Mouse (Mus musculus): ENCODE results near the gene Akap6.

DNA sequence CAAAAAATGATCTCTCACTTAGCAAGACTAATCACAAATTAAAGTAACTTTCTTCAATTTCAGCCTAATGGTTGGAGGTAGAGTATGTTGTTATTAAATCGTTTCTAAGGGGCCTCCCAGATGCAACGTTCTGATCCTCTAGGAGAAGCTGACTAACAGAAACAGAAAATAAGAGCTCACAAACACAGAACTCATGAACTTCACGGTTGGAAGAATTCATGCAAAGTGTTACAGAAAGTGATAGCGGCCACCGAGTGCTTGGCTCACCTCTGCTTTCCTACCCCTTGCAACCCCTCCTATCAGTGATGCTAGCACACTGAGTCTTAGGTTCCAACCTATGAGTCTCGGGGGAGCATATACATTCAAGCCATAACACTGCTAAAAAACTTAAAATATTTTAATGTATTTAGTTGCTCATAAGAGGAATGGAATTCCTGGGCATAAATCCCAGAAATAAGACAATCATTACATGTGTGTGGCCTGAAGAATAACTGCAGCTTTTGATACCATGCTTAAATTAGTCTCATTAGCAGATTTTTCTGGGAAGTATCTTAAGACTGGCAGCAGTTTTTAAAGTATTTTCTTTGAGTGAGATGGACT, 25.7 kb upstream of the Akap6 start:
- no peak for TF ChIP-seq POLR2A (IDR thresholded peaks at IDR 0.05; ENCODE audit: control insufficient read depth, extremely low read depth, insufficient read depth, low read length, poor library complexity)
- TF ChIP-seq CTCF (IDR thresholded peaks at IDR 0.05; ENCODE audit: borderline replicate concordance, control insufficient read depth, extremely low read depth, insufficient read depth, low read length, poor library complexity): no peak

All from thymus, adult 2 months (tissue).